Mouse (Mus musculus) thymus, adult 2 months (tissue): ENCODE results near the gene Lrrc4.

Experiments used
- CTCF ChIP-seq: fragments of 200-500 bp; IDR thresholded peaks from 2 replicates; pipeline ENCODE4 v1.5.1; 2012; ENCODE audit warnings: mild to moderate bottlenecking, control low read depth, low read length, moderate library complexity, borderline replicate concordance; ENCODE audit not compliant: control insufficient read depth, poor library complexity, insufficient read depth; ENCODE audit errors: extremely low read depth
- POLR2A ChIP-seq: fragments of 200-500 bp; IDR thresholded peaks from 2 replicates; pipeline ENCODE4 v1.6.1; 2012; ENCODE audit warnings: mild to moderate bottlenecking, low read length, control low read depth, moderate library complexity; ENCODE audit not compliant: control insufficient read depth, poor library complexity, insufficient read depth; ENCODE audit errors: extremely low read depth

- TF ChIP-seq CTCF (no peak), POLR2A (no peak)
Observed at GRCm38 (mm10) chr6:28733884-28734647, 97.5 kb downstream of the Lrrc4 start.
